Mouse (Mus musculus) heart, embryonic 16.5 days (tissue): ENCODE measurements around the gene Pam. TPM values are rescaled to one million over a fixed set of nuclear protein-coding genes. Genes with fewer than 3 reads are reported as not detected.

Experiments
- ATAC-seq: fragments of 200-750 bp; cut with Nextera tagmentation; replicated peaks from 2 replicates; pipeline ENCODE4 v1.8.0; 2017; ENCODE audit warnings: moderate number of reproducible peaks; ENCODE audit not compliant: insufficient read depth, low FRiP score; ENCODE audit errors: extremely low read depth
- H3K27ac ChIP-seq: fragments of 300-500 bp; sonication (generic); 2 replicates; pipeline ENCODE4 v1.5.1; 2014; ENCODE audit warnings: mild to moderate bottlenecking, low read length, control low read depth, moderate library complexity
- H3K27me3 ChIP-seq: fragments of 300-500 bp; sonication (generic); 2 replicates; pipeline ENCODE4 v1.6.1; 2014; ENCODE audit warnings: low read length, mixed read lengths; ENCODE audit not compliant: control insufficient read depth, insufficient read depth
- H3K36me3 ChIP-seq: fragments of 300-500 bp; sonication (generic); 2 replicates; pipeline ENCODE4 v1.6.1; 2014; ENCODE audit not compliant: control insufficient read depth, insufficient read depth
- H3K4me1 ChIP-seq: fragments of 300-500 bp; sonication (generic); 2 replicates; pipeline ENCODE4 v1.6.1; 2014; ENCODE audit warnings: low read length, mixed read lengths; ENCODE audit not compliant: control insufficient read depth, insufficient read depth
- H3K4me2 ChIP-seq: fragments of 300-500 bp; sonication (generic); 2 replicates; pipeline ENCODE4 v1.6.1; 2014; ENCODE audit warnings: low read depth, mild to moderate bottlenecking, control low read depth, low read length
- H3K4me3 ChIP-seq: fragments of 300-500 bp; sonication (generic); 2 replicates; pipeline ENCODE4 v1.5.1; 2014; ENCODE audit warnings: mild to moderate bottlenecking, control low read depth, low read length
- H3K9ac ChIP-seq: fragments of 300-500 bp; sonication (generic); 2 replicates; pipeline ENCODE4 v1.6.1; 2014; ENCODE audit warnings: low read length, control low read depth
- H3K9me3 ChIP-seq: fragments of 300-500 bp; sonication (generic); replicated peaks from 2 replicates; pipeline ENCODE4 v1.6.1; 2016; ENCODE audit warnings: low read length; ENCODE audit not compliant: control insufficient read depth
- WGBS: fragments of 180-500 bp; shearing (Covaris S2); extraction: QIAGEN DNeasy Blood & Tissue Kit; methylation state at CpG from one replicate; pipeline ENCODE4 v1.1.7; 2014; 5-methylcytosine and 5-hydroxymethylcytosine counted together
- polyA plus RNA-seq: library from polyadenylated mRNA; unstranded; fragments of >200 nt; fragmentation: Nextera tagmentation; extraction: Ambion mirVana; gene quantifications from 2 replicates; pipeline ENCODE4 v1.2.1, GENCODE M21; 2015

Gene Pam
- polyA plus RNA-seq, 1 experiment from 2014 or later = 434 TPM

GRCm38 (mm10) chr1:98053447-98053846, 42.0 kb downstream of the Pam start:
- WGBS = 98% methylated on average over 2 of the region's 2 CpGs
- Histone ChIP-seq H3K9me3 (no peaks in the 10 kb centered on the region), H3K9ac (no peak overlapping the region), H3K4me2 (no peak overlapping the region), H3K27me3 (no peaks in the 10 kb centered on the region), H3K36me3 (no peaks in the 10 kb centered on the region), H3K27ac (no peak overlapping the region), H3K4me3 (no peak overlapping the region), H3K4me1 (peaks cover 8% of the 10 kb centered on the region)
- no peak for ATAC-seq

- no peak overlapping the region for H3K9ac ChIP-seq
Observed at GRCm38 (mm10) chr1:98052775-98053174, 42.7 kb downstream of the Pam start.

GRCm38 (mm10) chr1:98051039-98051438, 44.4 kb downstream of the Pam start:
- Histone ChIP-seq H3K4me2 (no peak overlapping the region), H3K9ac (no peak overlapping the region), H3K36me3 (no peaks in the 10 kb centered on the region), H3K27me3 (no peaks in the 10 kb centered on the region), H3K27ac (no peak overlapping the region), H3K4me1 (peaks cover 10% of the 10 kb centered on the region), H3K4me3 (no peak overlapping the region), H3K9me3 (no peaks in the 10 kb centered on the region)
- no peak for ATAC-seq
- 57% methylated on average over 3 of the region's 3 CpGs for WGBS

More at GRCm38 (mm10) chr1:98052775-98053174, 42.7 kb downstream of the Pam start:
- H3K9me3 ChIP-seq = no peaks in the 10 kb centered on the region
- no peak overlapping the region for H3K4me3 ChIP-seq
- H3K4me1 ChIP-seq = peaks cover 15% of the 10 kb centered on the region
- ATAC-seq = no peak
- 90% methylated on average over 4 of the region's 4 CpGs for WGBS
- H3K27ac ChIP-seq = no peak overlapping the region
- H3K36me3 ChIP-seq = no peaks in the 10 kb centered on the region
- H3K27me3 ChIP-seq = no peaks in the 10 kb centered on the region
- H3K4me2 ChIP-seq = no peak overlapping the region

GRCm38 (mm10) chr1:98049756-98050155, 45.7 kb downstream of the Pam start:
- whole genome bisulfite sequencing = 88% methylated on average over 7 of the region's 7 CpGs
- Histone ChIP-seq H3K36me3 (no peaks in the 10 kb centered on the region), H3K9ac (no peak overlapping the region), H3K4me1 (peaks cover 10% of the 10 kb centered on the region), H3K9me3 (no peaks in the 10 kb centered on the region), H3K4me3 (no peak overlapping the region), H3K4me2 (no peak overlapping the region), H3K27me3 (no peaks in the 10 kb centered on the region), H3K27ac (no peak overlapping the region)
- no peak for ATAC-seq

- Histone ChIP-seq H3K36me3 (no peaks in the 10 kb centered on the region), H3K9me3 (no peaks in the 10 kb centered on the region), H3K27ac (no peak overlapping the region), H3K4me2 (no peak overlapping the region), H3K9ac (no peak overlapping the region), H3K4me1 (peaks cover 10% of the 10 kb centered on the region), H3K4me3 (no peak overlapping the region), H3K27me3 (no peaks in the 10 kb centered on the region)
- WGBS = 57% methylated on average over 5 of the region's 5 CpGs
- ATAC-seq = no peak
Observed at GRCm38 (mm10) chr1:98048218-98048801, 47.1 kb downstream of the Pam start.

- 37% methylated on average over 10 of the region's 10 CpGs for WGBS
- 0 out of 2 replicates have a peak, but pooled peaks have one; percentile 32 for ATAC-seq
- H3K36me3 ChIP-seq = no peaks in the 10 kb centered on the region
- no peak overlapping the region for H3K9ac ChIP-seq
- H3K27ac ChIP-seq = no peak overlapping the region
- no peaks in the 10 kb centered on the region for H3K9me3 ChIP-seq
- H3K27me3 ChIP-seq = no peaks in the 10 kb centered on the region
- H3K4me3 ChIP-seq = no peak overlapping the region
- H3K4me1 ChIP-seq = peaks cover 10% of the 10 kb centered on the region
- no peak overlapping the region for H3K4me2 ChIP-seq
Observed at GRCm38 (mm10) chr1:98047284-98048217, 47.9 kb downstream of the Pam start.

GRCm38 (mm10) chr1:98042425-98042824, 53.0 kb downstream of the Pam start:
- 76% methylated on average over 2 of the region's 2 CpGs for WGBS
- H3K9ac ChIP-seq = no peak overlapping the region
- no peak overlapping the region for H3K4me2 ChIP-seq
- no peaks in the 10 kb centered on the region for H3K36me3 ChIP-seq
- no peaks in the 10 kb centered on the region for H3K27me3 ChIP-seq
- no peak overlapping the region for H3K4me3 ChIP-seq
- ATAC-seq = no peak
- H3K9me3 ChIP-seq = no peaks in the 10 kb centered on the region
- H3K27ac ChIP-seq = no peak overlapping the region
- no peaks in the 10 kb centered on the region for H3K4me1 ChIP-seq

- WGBS = 71% methylated on average over 3 of the region's 3 CpGs
- Histone ChIP-seq H3K9ac (no peak overlapping the region), H3K36me3 (no peaks in the 10 kb centered on the region), H3K4me2 (no peak overlapping the region), H3K9me3 (no peaks in the 10 kb centered on the region), H3K4me3 (no peak overlapping the region), H3K27me3 (no peaks in the 10 kb centered on the region), H3K4me1 (peaks cover 3% of the 10 kb centered on the region; the same call in 1 of the 2 replicates), H3K27ac (no peak overlapping the region)
- no peak for ATAC-seq
Observed at GRCm38 (mm10) chr1:98038252-98038651, 57.2 kb downstream of the Pam start.

GRCm38 (mm10) chr1:98035736-98036135, 59.7 kb downstream of the Pam start:
- H3K4me1 ChIP-seq = peaks cover 4% of the 10 kb centered on the region; the same call in 1 of the 2 replicates

More at GRCm38 (mm10) chr1:98035736-98036135, 59.7 kb downstream of the Pam start:
- Histone ChIP-seq H3K36me3 (no peaks in the 10 kb centered on the region), H3K4me3 (no peak overlapping the region), H3K9me3 (no peaks in the 10 kb centered on the region; the same call in 1 of the 2 replicates), H3K27ac (no peak overlapping the region), H3K4me2 (no peak overlapping the region), H3K9ac (no peak overlapping the region), H3K27me3 (no peaks in the 10 kb centered on the region)
- no peak for ATAC-seq
- 64% methylated on average over 2 of the region's 2 CpGs for whole genome bisulfite sequencing
